Mouse (Mus musculus): ENCODE measurements around the gene Aasdh.

DNA sequence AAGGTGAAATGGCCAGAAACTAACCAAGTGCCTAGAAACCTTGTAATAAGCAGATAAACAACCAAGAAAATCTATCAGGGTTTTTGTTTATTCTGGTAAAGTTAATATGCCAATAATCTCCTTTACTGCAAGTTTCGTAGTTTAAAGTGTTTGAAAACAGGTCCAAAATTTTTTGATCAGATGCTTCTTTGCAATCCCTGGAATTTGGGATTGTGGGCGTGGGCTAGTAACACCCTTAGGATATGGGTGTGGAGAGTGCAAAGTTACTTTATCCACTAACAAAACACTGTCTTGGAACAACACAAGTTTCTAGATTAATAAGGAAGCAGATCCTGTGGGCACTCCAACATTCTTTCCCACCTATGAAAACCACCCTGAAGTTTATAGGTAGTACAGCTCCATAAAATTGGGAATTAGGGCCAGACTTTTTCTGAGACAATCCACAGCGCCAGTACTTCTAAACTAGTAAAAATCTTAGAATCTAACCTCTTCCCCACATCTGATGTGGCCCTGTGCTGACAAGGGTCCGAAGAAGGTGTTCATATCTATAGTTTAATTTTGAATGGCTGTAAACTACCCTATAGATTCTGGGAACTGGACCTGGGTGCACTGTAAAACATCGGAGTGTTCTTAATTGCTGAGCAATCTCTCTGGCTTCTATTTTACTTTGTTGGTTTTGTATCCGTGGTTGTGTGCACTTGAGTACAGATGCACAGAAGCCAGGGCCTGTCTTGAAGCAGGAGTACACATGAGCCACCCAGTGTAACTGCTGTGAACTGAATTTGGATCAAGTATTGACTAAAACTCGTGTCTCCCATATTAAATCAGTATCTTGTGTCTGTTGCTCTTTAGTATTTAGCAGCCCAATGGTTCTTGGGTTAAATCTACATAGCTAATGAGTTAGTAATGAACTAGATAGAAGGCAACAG, 47.1 kb upstream of the Aasdh start:
- TF ChIP-seq HCFC1 (IDR thresholded peaks at IDR 0.05; ENCODE audit: borderline replicate concordance, insufficient read depth, low read length) (no peak), ZNF384 (IDR thresholded peaks at IDR 0.05; ENCODE audit: low read depth, low read length) (no peak), CHD2 (IDR thresholded peaks at IDR 0.05; ENCODE audit: low read depth, low read length) (no peak), ZC3H11A (IDR thresholded peaks at IDR 0.05; ENCODE audit: borderline replicate concordance, low read depth, low read length) (no peak), MAFK (IDR thresholded peaks at IDR 0.05; ENCODE audit: insufficient read depth, low read depth, low read length) (no peak)

Measured in ES-E14 (cell line).